Mouse (Mus musculus) hindlimb bud, embryonic 11.5 days (tissue): ENCODE measurements around the gene Bcl9l.

Experiments used
- DNase-seq: peaks from one replicate; pipeline ENCODE4 v3.0.0-alpha.2; 2012; ENCODE audit warnings: low read depth, low spot score; ENCODE audit errors: extremely low spot score

Bcl9l gene

DNA sequence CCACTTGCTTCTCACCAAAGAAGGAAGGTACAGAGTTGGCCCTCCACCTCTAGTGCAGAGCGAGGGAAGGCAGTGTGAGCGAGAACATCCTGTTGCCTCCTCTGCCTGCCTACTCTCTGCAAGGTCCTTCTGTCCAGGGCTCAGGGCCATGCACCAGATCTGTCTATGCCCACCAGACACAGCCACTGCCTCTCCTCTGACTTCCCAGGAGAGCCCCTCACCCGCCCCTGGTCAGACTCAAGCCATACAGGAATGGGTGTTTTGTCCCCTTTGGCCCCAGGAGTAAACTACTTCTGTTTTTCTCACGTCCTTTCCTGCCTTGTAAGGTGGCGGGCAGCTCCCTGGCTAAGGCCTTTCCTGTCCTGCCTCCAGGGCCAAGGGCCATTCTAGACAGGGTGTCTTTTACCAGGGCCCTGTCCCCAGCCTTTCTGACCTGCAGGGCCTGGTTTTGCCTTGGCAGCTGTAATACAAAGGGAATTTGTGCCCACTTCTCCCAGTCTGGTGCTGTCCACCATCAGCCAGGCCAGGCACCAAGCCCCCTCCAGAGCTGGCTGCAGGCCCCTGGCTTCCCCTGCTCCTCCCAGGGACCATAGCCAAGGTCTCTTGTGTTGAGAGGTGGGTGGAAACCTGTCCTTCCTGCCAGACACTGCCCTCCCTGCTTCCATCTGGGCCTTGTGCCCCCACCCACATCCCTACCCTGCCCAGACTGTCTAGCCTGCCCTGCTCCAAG lies 28.4 kb downstream of the Bcl9l start:
- no peak for DNase-seq

DNA sequence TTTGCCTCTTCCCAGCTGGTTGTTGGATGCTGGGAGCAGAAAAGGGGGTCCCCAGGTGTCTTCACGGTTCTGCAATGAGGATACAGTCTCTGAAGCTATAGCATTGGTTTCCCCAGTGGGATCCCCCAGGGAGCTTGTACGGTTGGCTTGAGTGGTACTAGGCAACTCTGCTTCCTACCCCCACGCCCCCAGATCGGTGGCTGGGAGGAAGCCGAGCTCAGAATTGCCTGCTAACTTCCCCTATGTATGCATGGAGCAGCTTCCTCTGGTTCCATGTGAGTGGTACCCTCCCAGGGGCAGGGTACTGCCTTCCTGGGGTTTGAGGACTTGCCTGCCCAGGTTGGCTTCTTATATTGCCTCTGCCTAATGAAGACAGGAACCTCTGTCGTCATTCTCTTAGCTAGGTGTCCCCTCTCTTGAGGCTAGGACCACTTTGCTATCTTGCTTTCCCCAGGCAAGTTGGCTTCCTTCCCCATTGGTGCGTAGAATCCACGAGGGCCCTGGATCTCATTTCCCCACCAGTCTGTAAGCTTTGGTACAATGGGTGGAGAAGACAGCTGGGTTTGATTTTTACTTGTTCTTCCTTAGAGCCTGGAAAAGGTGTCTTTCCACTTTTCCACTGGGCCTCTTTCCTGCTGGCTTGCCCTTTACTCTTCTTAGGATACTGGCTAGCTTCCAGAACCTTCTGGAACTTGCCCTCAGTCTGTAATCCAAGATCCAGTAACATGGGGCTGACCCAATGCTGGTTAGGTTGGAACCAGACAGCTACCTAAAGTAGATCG lies 29.5 kb downstream of the Bcl9l start:
- no peak for DNase-seq

DNA sequence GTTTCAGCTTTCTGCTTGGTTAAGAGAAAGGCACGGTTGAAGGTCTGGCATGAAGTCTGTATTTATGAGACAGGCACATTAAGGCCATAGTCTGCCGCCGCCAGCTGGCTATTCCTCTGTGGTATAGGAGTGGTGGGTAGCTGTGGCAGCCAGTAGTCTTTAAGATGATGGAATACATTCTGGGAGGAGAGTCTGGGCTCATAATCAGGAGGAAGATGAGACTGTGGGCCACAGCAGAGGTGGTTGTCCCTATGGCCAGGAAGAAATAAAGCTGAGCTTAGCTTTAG lies 30.0 kb downstream of the Bcl9l start:
- no peak for DNase-seq

DNA sequence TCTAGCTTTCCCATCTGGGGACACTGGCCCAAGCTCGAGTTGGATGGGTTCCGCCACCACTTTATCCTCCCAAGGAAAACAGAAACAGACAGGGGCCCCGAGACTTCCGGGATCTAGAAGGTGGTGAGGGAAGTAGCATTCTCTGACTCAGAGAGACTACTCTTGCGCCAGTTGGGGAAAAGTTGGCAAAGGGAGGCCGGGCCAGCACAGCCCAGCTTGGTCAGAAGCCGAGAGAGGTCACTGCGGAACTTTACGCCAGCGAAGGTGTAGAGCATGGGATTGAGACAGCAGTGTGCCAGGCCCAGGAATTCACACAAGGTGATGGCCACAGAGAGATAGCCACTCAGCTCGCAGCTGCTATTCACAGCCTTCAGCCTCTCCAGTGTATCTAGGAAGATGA lies 30.5 kb downstream of the Bcl9l start:
- no peak for DNase-seq

DNA sequence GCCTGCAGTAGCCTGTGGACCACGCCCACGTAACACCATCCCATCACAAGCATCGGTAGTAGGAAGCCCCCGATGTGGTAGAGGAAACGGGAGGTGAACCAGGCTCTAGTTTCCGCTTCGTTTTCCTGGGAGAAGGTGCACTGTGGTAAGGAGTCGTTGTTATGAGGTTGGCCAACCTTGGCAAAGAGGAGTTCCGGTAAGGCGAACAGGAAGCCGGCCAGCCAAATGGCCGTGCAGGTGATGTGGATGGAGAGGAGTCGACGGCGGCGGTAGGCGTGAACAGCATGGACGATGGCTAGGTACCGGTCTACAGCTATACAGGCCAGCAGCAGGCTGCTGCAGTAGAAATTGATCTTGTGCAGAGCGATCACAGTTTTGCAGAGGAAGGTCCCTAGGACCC lies 31.0 kb downstream of the Bcl9l start:
- no peak for DNase-seq

DNA sequence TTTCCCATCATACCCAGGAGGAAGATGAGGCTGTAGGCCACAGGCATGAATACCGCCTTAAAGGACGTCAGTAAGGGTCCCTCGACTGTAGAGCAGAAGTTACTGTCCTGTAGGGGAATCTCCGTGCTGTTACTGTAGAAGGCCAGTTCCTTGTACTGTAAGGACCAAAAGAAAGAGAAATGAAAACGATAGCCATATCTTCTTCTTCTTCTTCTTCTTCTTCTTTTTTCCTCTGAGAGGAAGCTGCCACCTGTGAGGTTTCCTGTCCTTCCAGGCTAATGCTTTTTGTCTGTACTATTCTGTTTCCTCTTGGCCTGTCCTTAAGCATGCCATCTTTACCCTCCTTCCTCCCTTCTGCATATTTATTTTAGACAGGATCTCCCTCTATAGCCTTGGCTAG lies 31.5 kb downstream of the Bcl9l start:
- no peak for DNase-seq

DNA sequence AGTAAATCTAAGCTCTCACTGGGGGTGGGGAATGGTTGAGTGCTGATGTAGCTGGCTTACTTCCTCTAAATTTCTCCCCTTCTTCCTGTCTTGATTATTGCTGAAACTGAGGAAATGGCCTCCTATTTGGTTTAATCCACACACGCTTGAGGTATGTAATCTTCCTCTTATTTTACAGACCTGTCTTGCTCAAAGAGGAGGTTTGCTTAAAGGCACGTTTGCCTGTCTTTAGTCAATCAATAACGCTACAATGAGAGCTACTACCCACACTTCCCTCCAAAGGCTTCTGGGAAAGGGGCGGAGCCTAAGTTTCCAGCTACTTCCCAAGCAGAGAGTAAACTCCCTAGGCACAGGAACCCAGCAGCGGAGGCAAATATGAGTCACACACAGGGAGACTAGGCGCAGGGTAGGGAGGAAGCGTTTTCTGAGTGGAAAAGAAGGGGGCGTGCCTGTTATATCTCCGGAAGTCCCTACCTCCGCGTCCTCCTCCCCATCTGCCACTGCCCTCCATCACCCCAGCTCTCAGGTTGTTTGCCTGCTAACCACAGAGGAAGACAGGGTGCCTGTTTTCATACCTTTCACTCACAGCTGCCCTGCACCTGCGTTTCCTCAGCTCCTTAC lies 32.6 kb downstream of the Bcl9l start:
- DNase-seq, result no peak

DNA sequence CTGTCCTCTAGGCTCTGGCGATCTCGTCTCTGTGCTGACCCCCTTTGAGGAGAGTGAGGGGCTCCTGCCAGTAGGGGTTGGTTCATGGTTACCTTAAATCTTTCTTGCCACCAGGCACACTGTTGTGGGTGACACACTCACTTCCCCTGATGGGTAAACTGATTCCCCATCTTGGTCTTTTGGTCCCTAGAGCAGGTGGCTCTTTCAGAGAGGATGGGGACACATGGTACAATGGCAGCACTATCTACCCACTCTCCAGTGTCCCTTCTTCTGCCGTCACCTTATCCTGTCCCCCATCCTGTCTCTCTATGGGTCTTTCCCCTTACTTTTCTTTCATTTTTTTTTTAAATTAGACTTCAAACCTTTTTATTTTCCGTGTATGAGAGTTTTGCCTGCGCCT lies 33.3 kb downstream of the Bcl9l start:
- no peak for DNase-seq

DNA sequence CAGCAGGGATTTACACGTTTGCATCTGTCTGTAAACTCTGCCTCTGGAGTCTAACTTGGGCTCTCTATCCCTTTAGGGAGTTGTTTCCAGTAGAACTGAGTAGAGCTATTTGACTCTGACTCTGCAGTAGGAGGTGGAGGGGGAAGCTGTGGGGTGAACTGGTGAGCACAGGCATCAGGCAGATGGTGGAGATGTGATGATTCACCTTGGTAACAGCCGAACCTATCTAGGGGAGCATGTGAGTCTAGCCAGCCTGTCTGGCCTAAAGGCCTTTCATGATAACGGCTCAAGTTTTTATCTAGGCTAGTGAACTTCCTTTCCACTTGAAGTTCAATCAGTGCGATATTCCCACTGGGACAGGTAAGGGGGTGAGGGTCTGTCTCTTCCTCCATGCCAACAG lies 34.7 kb downstream of the Bcl9l start:
- no peak for DNase-seq

DNA sequence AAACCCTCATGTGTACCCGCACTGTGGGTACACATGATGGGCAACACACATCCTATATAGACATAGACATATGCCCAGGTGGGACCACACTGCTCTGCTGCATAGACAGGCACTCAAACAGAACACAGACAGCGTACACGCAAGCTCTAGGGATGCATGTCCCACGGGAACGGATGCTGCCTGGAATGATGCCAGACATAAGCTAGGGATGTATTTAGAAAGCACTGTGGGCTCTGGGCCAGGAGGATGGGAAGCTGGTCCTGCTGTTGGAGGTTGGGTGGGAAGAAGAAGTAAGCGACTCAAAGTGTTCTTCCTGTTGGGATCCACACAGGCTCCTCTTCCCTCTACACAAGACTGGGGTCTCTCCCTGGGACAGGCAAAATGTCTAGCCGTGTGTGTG lies 35.4 kb downstream of the Bcl9l start:
- no peak for DNase-seq

DNA sequence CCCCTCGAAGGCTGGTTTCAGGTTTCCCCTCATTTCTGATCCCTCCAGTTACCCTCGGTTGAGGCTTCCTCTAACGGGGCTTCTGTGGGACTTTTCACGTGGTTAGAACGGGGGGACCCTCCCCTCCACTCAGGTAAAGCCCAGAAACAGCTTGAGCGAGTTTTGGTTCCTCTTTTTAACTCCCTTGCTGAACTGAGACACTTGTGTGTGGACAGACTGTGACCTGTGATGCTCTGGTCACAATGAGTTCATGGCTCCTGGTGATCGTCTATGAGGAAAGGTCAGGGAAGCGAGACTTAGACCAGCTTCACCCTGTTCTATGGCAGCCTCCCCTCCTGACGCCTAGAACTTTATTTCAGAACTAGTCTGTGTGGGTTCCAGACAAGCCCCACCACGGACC lies 39.3 kb downstream of the Bcl9l start:
- DNase-seq, result no peak

DNA sequence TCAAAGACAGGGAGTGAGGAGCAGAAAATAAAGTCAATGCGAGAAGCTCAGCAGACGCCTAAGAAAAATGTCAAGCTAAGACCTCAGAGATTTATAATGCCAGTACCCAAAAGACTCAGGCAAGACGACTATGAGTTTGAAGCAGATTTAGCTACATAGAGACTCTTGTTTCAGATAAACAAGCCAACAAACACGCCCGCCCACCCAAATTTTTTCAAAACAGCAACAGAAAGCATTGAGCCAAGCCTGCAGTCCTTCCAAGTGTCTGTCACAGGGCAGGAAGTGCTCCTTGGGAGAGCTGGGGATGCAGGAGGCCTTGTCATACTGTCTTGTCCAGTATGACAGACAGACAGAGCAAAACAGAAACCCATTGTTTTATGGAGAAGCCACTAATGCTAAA lies 41.1 kb downstream of the Bcl9l start:
- DNase-seq, result no peak

DNA sequence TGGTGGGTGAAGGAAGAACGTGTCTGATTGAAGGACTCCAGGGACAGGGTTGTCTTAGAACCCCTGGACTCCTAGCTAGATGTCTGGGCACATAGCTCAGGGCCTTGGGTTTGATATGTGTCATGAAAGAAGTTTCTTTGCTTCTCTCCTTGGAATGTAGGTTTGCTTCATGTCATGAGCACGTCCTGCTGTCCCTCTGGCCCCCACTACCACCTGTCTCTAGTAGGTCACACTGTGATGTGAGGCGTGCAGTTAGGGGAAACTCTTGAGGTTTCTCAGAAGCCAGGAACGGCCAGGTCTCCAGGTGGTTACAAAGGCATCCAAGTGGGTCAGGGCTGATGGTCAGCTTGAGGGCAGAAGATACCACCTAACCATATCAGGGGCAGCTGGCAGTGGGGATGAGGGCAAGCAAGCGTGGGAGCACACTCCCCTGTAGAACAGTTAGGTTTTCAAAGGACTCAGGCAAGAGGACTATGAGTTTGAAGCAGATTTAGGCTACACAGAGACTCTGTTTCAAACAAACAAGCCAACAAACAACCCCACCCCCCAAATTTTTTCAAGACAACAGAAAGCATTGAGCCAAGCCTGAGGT lies 41.7 kb downstream of the Bcl9l start:
- DNase-seq, result no peak

DNA sequence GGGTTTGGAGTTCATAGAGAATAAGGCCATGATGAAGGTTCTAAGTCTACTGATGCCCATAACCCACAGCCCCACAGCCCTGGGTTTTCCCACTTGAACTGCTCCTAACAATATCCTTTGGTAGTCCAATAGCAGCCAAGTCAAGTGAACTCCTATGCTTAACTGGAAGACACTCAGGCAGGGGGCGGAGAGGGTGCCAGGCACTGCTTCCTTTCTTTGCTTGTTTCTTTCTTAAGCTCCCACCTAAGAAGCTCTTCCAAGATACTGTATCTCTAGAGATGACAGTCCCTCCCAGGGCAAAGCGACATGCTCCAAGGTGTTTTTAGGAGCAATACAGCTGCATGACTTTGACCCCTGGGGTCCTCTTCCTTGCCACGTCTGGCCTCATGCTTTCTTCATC lies 42.4 kb downstream of the Bcl9l start:
- no peak for DNase-seq

DNA sequence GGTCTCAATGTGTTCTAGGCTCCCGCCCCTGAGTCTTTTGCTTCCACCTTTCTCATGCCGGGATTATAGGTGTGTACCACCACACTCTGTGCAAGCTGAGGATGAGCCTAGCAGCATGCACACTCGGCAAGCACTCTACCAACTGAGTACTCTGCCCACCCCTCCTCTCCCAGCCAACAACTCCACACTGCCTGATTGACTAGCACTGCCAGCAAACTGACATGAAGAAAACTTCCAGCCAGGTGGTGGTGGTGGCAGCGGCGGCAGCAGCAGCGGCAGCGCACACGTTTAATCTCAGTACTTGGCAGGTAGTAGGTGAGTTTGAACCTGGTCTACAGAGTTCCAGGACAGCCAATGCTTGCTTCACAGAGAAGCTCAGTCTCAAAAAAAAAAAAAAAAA lies 43.0 kb downstream of the Bcl9l start:
- DNase-seq, result no peak

DNA sequence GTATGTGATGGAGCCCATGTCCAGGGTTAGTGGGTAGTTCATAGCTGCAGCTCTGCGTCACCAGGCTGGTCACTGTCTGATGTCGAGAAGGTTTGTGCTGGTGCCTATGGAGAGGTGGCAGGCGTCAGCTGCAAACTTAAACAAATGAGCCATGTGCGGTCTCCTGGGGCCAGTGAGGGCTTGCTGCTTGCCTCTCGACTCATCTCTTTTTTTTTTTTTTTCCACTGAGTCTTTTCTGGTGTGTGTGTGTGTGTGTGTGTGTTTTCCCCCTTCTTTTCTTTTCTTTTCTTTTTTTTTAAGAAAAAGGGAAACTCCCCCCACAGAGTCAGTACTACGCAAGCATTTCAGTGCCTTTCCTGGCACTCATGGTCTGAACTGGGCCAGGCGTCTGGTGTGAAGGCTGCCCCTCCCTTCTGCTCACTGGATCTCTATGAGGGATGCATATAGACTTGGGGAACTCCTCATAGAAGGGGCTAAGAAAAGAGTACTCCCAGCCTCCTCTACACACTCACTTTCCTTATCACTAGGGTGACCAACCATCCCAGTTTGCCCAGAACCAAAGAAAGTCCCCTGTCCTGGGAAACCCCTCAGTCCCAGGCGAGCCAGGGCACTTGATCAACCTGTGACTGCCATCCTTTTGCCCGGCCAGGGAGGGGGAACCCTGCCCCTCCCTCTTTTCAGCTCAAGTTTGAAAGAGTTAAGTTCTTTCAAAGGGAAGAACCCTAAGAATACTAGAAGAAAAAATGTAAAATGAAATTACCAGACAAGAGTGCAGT lies 43.9 kb downstream of the Bcl9l start:
- DNase-seq, result no peak

DNA sequence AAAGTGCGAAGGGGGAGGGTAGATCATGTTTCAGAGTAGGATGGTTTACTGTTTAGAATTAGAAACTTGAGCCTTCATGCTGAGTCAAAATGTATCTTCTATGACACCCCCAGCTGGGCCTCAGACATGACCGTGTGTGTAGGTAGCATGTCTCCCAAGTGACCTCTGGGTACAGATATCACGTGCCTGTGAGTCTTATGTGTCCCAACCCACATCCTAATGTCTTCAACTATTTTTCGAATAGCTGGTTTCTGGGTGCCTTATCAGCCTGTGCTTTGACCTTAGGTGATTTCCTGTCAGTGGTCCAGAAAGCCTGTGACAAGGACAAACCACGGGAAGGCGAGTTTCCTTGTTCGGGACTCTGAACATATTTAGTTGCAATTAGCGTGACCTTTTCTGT lies 45.7 kb downstream of the Bcl9l start:
- DNase-seq, result no peak

DNA sequence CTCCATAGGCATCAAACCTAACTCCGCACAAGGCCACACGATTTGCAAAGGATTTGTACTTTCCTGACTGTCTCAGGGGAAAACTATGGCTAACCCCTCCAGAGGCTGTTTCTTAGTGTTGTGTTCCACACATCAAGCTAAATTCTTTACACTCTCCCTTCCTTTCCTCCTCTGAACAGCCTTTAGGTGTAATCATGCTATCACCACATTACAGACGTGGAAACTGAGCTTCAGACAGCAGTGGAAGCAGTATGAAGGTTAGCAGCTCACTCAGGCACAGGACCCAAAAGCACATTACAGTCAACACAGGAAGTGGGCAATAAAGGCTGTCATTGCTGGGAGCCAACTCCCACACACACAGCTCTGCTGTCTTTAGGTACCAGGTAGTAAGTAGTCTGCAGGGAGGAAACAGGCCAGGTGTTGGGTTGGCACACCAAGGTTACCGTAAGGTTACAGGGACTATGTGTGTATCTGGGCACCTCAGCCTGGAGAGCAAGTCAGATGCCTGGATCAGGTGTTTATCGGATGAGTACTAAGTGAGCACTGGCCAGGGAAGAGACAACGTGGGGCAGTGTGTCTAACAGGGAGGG lies 50.5 kb downstream of the Bcl9l start:
- DNase-seq, result no peak

DNA sequence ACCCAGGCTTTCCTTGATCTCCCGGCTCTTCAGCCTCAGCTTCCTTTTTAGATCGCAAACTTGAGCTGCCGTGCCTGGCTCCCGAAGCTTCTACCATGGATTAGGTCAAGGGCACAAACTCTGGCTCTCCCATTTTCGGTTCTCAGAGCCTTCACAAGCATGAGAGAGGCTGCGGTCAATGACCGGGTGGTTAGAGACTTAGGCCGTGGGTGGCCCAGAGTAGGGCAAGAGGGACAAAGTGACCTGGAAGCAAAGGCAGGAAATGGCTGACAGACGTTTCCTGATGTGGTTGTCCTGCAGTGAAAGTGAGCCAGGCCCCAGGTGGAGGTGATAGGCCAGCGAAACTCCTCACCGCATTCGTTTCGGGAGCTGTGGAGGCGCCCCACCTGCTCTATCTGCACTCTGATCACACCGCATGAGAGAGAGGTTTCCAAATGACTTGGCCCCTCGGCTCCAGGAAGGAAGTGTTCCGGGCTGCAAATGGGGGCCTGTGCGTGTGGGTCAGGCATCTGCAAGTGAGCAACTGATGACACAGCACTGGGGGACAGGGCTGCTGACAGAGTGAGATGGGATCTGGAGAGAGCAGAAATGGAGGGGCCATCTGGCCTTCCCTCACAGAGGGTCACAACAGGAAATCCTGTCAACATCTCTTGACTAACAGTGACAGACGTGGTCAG lies 55.1 kb downstream of the Bcl9l start:
- DNase-seq, result no peak

DNA sequence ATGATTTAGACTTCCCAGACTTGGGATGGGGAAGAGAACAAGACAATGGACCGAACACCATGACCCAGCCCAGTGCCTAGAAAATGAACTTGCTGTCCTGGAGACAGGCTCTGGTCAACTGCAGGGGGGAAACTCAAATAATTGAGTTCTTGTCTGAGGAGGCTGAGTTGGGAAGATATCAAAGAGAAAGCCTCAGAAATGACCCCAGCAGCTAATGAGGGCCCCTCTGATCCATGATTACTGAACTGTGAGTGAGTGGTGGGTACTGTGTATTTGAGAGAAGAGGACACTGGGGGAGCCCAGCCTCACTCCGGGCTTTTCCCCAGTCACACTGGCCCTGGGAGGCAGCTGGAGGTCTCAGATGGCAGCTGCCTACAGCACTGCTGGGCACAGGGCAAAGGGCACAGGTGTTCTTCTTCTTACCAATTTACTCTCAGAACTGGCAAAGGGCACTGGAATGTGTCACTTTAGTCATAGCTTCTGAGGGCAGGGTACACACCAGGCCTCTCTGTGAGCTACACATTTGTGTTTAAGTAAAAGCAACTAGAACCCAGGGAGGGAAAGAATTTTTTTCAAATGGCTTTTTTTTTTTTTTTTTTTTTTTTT lies 57.3 kb downstream of the Bcl9l start:
- no peak for DNase-seq
